Mouse (Mus musculus) embryonic stem cell, embryonic (primary cell): ENCODE data around the gene Defb26.

Experiments used
- CTCF ChIA-PET, 4 experiments: fragments of 300-600 bp in 2 of 4; fragments of 350-600 bp in 2 of 4; sonication (Branson Sonifier 250); formaldehyde crosslinking; loops; one replicate each; lab custom pipeline; 2022; ENCODE audit warnings: inconsistent platforms in 2 of 4; lab: Charles Lee
- POLR2A ChIA-PET, 4 experiments: fragments of 300-600 bp in 2 of 4; fragments of 350-600 bp in 2 of 4; sonication (Branson Sonifier 250); formaldehyde crosslinking; loops; one replicate each; lab custom pipeline; 2022; ENCODE audit warnings: antibody characterized with exemption in 4 of 4, inconsistent platforms in 1 of 4; lab: Charles Lee

Defb26 gene

GRCm38 (mm10) chr2:152490038-152490437 lies 21.5 kb downstream of the Defb26 start, which contains the start of gene Defb22:
Gene Defb22 (minus strand): TSS chr2:152490138.
- CTCF ChIA-PET, result interaction anchor here in 3 of 4 experiments (0.5 to 1.3 kb wide), 3 partner anchors 94 to 127 kb away, joined by 3 to 7 read pairs (median 3); no protein-coding TSS in a partner anchor
- POLR2A ChIA-PET, result interaction anchor here in 2 of 4 experiments (0.9 to 1.2 kb wide), 2 partner anchors 9 to 196 kb away, joined by 3 to 4 read pairs; no protein-coding TSS in a partner anchor

- POLR2A ChIA-PET, result interaction anchor here in 1 of 4 experiments (0.6 kb wide), 1 partner anchor 381 kb away, joined by 6 read pairs; no protein-coding TSS in a partner anchor
- CTCF ChIA-PET, result interaction anchor here in 2 of 4 experiments (0.6 to 1.0 kb wide), 4 partner anchors 23 to 777 kb away, joined by 3 to 12 read pairs (median 3); no protein-coding TSS in a partner anchor
Measured at GRCm38 (mm10) chr2:152487024-152487423, 24.5 kb downstream of the Defb26 start.

GRCm38 (mm10) chr2:152481726-152482125 lies 29.8 kb downstream of the Defb26 start:
- ChIA-PET CTCF (no interaction called here), POLR2A (no interaction called here)

GRCm38 (mm10) chr2:152480881-152481280 lies 30.6 kb downstream of the Defb26 start:
- ChIA-PET CTCF (no interaction called here), POLR2A (no interaction called here)

GRCm38 (mm10) chr2:152476763-152477162 lies 34.7 kb downstream of the Defb26 start, which contains the start of gene Defb20:
Gene Defb20 (plus strand): TSS chr2:152477063.
- ChIA-PET CTCF (interaction anchor here in 1 of 4 experiments (0.6 kb wide), 1 partner anchor 68 kb away, joined by 3 read pairs; no protein-coding TSS in a partner anchor), POLR2A (no interaction called here)

- ChIA-PET CTCF (interaction anchor here in 3 of 4 experiments (0.6 to 2.2 kb wide), 3 partner anchors 12 to 100 kb away, joined by 3 to 4 read pairs (median 4); partner anchors contain the start of gene Defb21 (in 1 of the 3)), POLR2A (interaction anchor here in 1 of 4 experiments (0.7 kb wide), 1 partner anchor 25 kb away, joined by 3 read pairs; no protein-coding TSS in a partner anchor)
Measured at GRCm38 (mm10) chr2:152472434-152472833, 39.1 kb downstream of the Defb26 start.

GRCm38 (mm10) chr2:152470973-152471372 lies 40.5 kb downstream of the Defb26 start:
- POLR2A ChIA-PET, result no interaction called here

GRCm38 (mm10) chr2:152464570-152465150 lies 46.8 kb downstream of the Defb26 start, which contains the start of gene Defb23:
Gene Defb23 (minus strand): TSS chr2:152464620.
- CTCF ChIA-PET, result interaction anchor here in 3 of 4 experiments (0.6 to 1.1 kb wide), 8 partner anchors 13 to 354 kb away, joined by 3 to 6 read pairs (median 3); no protein-coding TSS in a partner anchor
- POLR2A ChIA-PET, result interaction anchor here in 1 of 4 experiments (0.6 to 1.3 kb wide), 3 partner anchors 18 to 87 kb away, joined by 3 to 7 read pairs (median 3); no protein-coding TSS in a partner anchor

More at GRCm38 (mm10) chr2:152470973-152471372, 40.5 kb downstream of the Defb26 start:
- CTCF ChIA-PET, result no interaction called here

GRCm38 (mm10) chr2:152459241-152459640 lies 52.3 kb downstream of the Defb26 start:
- ChIA-PET CTCF (no interaction called here), POLR2A (interaction anchor here in 1 of 4 experiments (0.5 kb wide), 1 partner anchor 91 kb away, joined by 4 read pairs; no protein-coding TSS in a partner anchor)
